Mouse (Mus musculus) G1E (cell line): ENCODE results near the gene Cd93.

Experiments
- CTCF ChIP-seq: IDR thresholded peaks from 2 replicates; pipeline ENCODE4 v1.5.1; 2012; ENCODE audit warnings: low read depth, low read length, inconsistent platforms, mixed read lengths
- GATA1 ChIP-seq: IDR thresholded peaks from 2 replicates; pipeline ENCODE4 v1.6.1; 2012; ENCODE audit warnings: borderline replicate concordance, low read length, inconsistent platforms, mixed read lengths
- TAL1 ChIP-seq: conservative IDR thresholded peaks from 2 replicates; pipeline ENCODE4 v1.6.1; 2012; ENCODE audit warnings: low read depth, low read length, inconsistent platforms, mixed read lengths

DNA sequence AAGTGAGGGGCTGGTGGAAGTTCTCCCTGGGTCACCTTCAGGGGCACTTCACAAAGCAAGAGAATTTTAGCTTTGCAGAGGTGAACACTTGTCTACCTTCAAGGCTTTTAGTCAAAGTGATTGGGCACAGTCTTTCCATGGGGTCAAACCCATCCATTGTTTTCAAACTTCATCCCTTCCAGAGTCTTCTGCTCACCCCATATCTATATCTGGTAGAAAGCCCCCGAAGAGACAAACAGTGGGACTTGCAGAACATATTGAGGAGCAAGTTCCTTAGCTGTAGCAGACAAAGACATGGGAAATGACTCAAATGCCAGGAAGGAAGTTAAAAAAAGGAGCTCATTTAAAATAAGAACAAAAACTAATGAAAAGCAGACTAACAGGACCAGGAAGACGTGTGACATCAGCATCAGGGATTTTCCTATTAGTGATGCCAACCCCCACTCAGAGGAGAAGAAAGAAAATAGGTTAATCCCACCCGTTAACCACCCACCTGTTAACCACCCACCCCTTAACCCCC is 24.6 kb upstream of the Cd93 start:
- TF ChIP-seq CTCF (no peak), GATA1 (no peak), TAL1 (no peak)
